In genomic region chr13:55099066-55099725, GRCm38 (mm10) we compare ENCODE assay signal across 8 mouse cellular contexts. TPM values are rescaled to one million over a fixed set of nuclear protein-coding genes. Genes with fewer than 3 reads are reported as not detected.
A peak's percentile ranks its signal among the peaks of the same experiment; 100 is the strongest.
DNase-seq lines count a peak whose midpoint lies in the region; ATAC-seq and TF ChIP-seq lines count a peak whose summit lies in the region.

No protein-coding gene starts in this region.

- H3K4me1 ChIP-seq in bone marrow macrophage, adult 2 months (ENCODE audit: control insufficient read depth, insufficient read depth, low read length) = no peaks in the 10 kb centered on the region
- 0 out of 2 replicates have a peak, but pooled peaks cover 4% of the 10 kb centered on the region for H3K4me1 ChIP-seq in forebrain, postnatal 0 days (ENCODE audit: insufficient read depth)
- no peaks in the 10 kb centered on the region; the same call in 1 of the 2 replicates for H3K4me1 ChIP-seq in intestine, postnatal 0 days (replicated peaks; ENCODE audit: control insufficient read depth, insufficient read depth, low read length)
- H3K4me1 ChIP-seq in lung, adult 2 months (ENCODE audit: control insufficient read depth, insufficient read depth, low read length) = peaks cover 6% of the 10 kb centered on the region
- H3K4me1 ChIP-seq in neural tube, embryonic 15.5 days = peaks cover 9% of the 10 kb centered on the region

- peak overlapping the region; percentile 66 for H3K4me2 ChIP-seq in forebrain, postnatal 0 days (ENCODE audit: low read depth)
- peak overlapping the region; percentile 79 for H3K4me2 ChIP-seq in intestine, postnatal 0 days (replicated peaks; ENCODE audit: low read depth)
- H3K4me2 ChIP-seq in neural tube, embryonic 15.5 days = peak overlapping the region; percentile 70

- no peaks in the 10 kb centered on the region for H3K36me3 ChIP-seq in forebrain, postnatal 0 days (ENCODE audit: insufficient read depth)
- H3K36me3 ChIP-seq in intestine, postnatal 0 days (ENCODE audit: control insufficient read depth, insufficient read depth) = no peaks in the 10 kb centered on the region
- H3K36me3 ChIP-seq in neural tube, embryonic 15.5 days = no peaks in the 10 kb centered on the region

- no peaks in the 10 kb centered on the region for H3K9me3 ChIP-seq in forebrain, postnatal 0 days (ENCODE audit: low read length)
- no peaks in the 10 kb centered on the region for H3K9me3 ChIP-seq in intestine, postnatal 0 days (ENCODE audit: control insufficient read depth)
- no peaks in the 10 kb centered on the region for H3K9me3 ChIP-seq in neural tube, embryonic 15.5 days (replicated peaks)

- peak overlapping the region; percentile 64 for H3K4me3 ChIP-seq in bone marrow macrophage, adult 2 months (ENCODE audit: insufficient read depth, low read length)
- H3K4me3 ChIP-seq in forebrain, postnatal 0 days (ENCODE audit: low read depth, low read length) = peak overlapping the region; percentile 89
- H3K4me3 ChIP-seq in intestine, postnatal 0 days (ENCODE audit: low read depth, low read length) = peak overlapping the region; percentile 81
- peak overlapping the region; percentile 79 for H3K4me3 ChIP-seq in lung, adult 2 months (replicated peaks; ENCODE audit: extremely low read depth, low read depth, low read length)
- H3K4me3 ChIP-seq in neural tube, embryonic 15.5 days (replicated peaks) = peak overlapping the region; percentile 95

- no peaks in the 10 kb centered on the region for H3K27me3 ChIP-seq in forebrain, postnatal 0 days (ENCODE audit: insufficient read depth, low read length)
- no peaks in the 10 kb centered on the region for H3K27me3 ChIP-seq in intestine, postnatal 0 days (replicated peaks; ENCODE audit: control insufficient read depth, insufficient read depth, low read length)
- H3K27me3 ChIP-seq in neural tube, embryonic 15.5 days (replicated peaks) = no peaks in the 10 kb centered on the region

- WGBS in forebrain, postnatal 0 days = 29% methylated on average over 20 of the region's 20 CpGs
- WGBS in intestine, postnatal 0 days = 23% methylated on average over 20 of the region's 20 CpGs
- WGBS in lung, adult 2 months = 18% methylated on average over 20 of the region's 20 CpGs
- 36% methylated on average over 20 of the region's 20 CpGs for WGBS in neural tube, embryonic 15.5 days

- H3K9ac ChIP-seq in forebrain, postnatal 0 days = peak overlapping the region; percentile 89
- peak overlapping the region; percentile 78 for H3K9ac ChIP-seq in intestine, postnatal 0 days (ENCODE audit: low read depth, low read length)
- peak overlapping the region; percentile 91 for H3K9ac ChIP-seq in neural tube, embryonic 15.5 days (replicated peaks)

- TF ChIP-seq CTCF in bone marrow macrophage, adult 2 months (IDR thresholded peaks at IDR 0.05; ENCODE audit: low read depth, low read length) = no peak
- no peak for TF ChIP-seq CTCF in forebrain, postnatal 0 days (IDR thresholded peaks at IDR 0.05; ENCODE audit: low read depth)
- no peak for TF ChIP-seq CTCF in intestine, postnatal 0 days (IDR thresholded peaks at IDR 0.05; ENCODE audit: low read depth)
- no peak for TF ChIP-seq CTCF in lung, adult 2 months (IDR thresholded peaks at IDR 0.05; ENCODE audit: insufficient read depth, low read length)

- DNase-seq in ovary, postnatal 14 days (ENCODE audit: low spot score) = peak; percentile 7
- DNase-seq in ovary, postnatal 10 days (ENCODE audit: low spot score) = no peak
- peak; percentile 43 for DNase-seq in forebrain, postnatal 0 days
- no peak for DNase-seq in lung, adult 2 months
- DNase-seq in adrenal gland, adult 8-10 months = no peak

- no peak for ATAC-seq in forebrain, postnatal 0 days
- ATAC-seq in intestine, postnatal 0 days = no peak
- ATAC-seq in neural tube, embryonic 15.5 days (ENCODE audit: low FRiP score) = peak; percentile 6; the same call in 1 of the 2 replicates

- H3K27ac ChIP-seq in bone marrow macrophage, adult 2 months (ENCODE audit: insufficient read depth, low read depth, low read length) = peak overlapping the region; percentile 68
- peak overlapping the region; percentile 86; the same call in 1 of the 2 replicates for H3K27ac ChIP-seq in forebrain, postnatal 0 days (ENCODE audit: low read depth, low read length)
- H3K27ac ChIP-seq in intestine, postnatal 0 days (ENCODE audit: low read depth, low read length) = peak overlapping the region; percentile 86
- H3K27ac ChIP-seq in neural tube, embryonic 15.5 days (replicated peaks) = peak overlapping the region; percentile 91

- no peak for TF ChIP-seq POLR2A in bone marrow macrophage, adult 2 months (IDR thresholded peaks at IDR 0.05; ENCODE audit: borderline replicate concordance, low read depth, low read length)
- TF ChIP-seq POLR2A in lung, adult 2 months (IDR thresholded peaks at IDR 0.05; ENCODE audit: borderline replicate concordance, extremely low read depth, low read depth, low read length) = no peak

RNA-seq across cellular contexts. Expression of gene Uimc1, which starts 0.9 kb away (rescaled TPM):
- polyA plus RNA-seq in bone marrow macrophage, adult 2 months (2012; ENCODE audit: insufficient read depth, insufficient read length, missing spikeins) = 41.7 and 46.8 TPM in 2 replicates
- total RNA-seq in forebrain, postnatal 0 days (2014; rRNA removed) = 12.6 and 13.2 TPM in 2 replicates
- polyA plus RNA-seq in forebrain, postnatal 0 days (2015; fragmentation: Nextera tagmentation; extraction: Ambion mirVana) = 12.2 and 13.3 TPM in 2 replicates
- polyA plus RNA-seq in intestine, postnatal 0 days (2015; fragmentation: Nextera tagmentation; extraction: Ambion mirVana) = 14.1 and 15.9 TPM in 2 replicates
- polyA plus RNA-seq in lung, adult 2 months (2012; rRNA removed) = 4.7 and 7.2 TPM in 2 replicates
- polyA plus RNA-seq in neural tube, embryonic 15.5 days (2015; fragmentation: Nextera tagmentation; extraction: Ambion mirVana) = 17.3 and 19.4 TPM in 2 replicates
- total RNA-seq in adrenal gland, adult 8-10 months (2022) = 10 to 100 TPM; 25.2 to 45.6 (median 30.6) TPM

RNA-seq across cellular contexts. Expression of gene Zfp346, which starts 5.9 kb away (rescaled TPM):
- 11.5 and 14.6 TPM in 2 replicates for polyA plus RNA-seq in bone marrow macrophage, adult 2 months (2012; ENCODE audit: insufficient read depth, insufficient read length, missing spikeins)
- 24.8 and 32.8 TPM in 2 replicates for total RNA-seq in forebrain, postnatal 0 days (2014; rRNA removed)
- polyA plus RNA-seq in forebrain, postnatal 0 days (2015; fragmentation: Nextera tagmentation; extraction: Ambion mirVana) = 14.4 and 20.5 TPM in 2 replicates
- 5.5 and 6.2 TPM in 2 replicates for polyA plus RNA-seq in intestine, postnatal 0 days (2015; fragmentation: Nextera tagmentation; extraction: Ambion mirVana)
- polyA plus RNA-seq in lung, adult 2 months (2012; rRNA removed) = 18.4 and 20.9 TPM in 2 replicates
- polyA plus RNA-seq in neural tube, embryonic 15.5 days (2015; fragmentation: Nextera tagmentation; extraction: Ambion mirVana) = 27.8 and 29.9 TPM in 2 replicates
- 10 to 100 TPM; 50.4 to 83.6 (median 73.9) TPM for total RNA-seq in adrenal gland, adult 8-10 months (2022)

RNA-seq across cellular contexts. Expression of gene Gm17617, which starts 34.2 kb away (rescaled TPM):
- not detected in 2 replicates for polyA plus RNA-seq in bone marrow macrophage, adult 2 months (2012; ENCODE audit: insufficient read depth, insufficient read length, missing spikeins)
- total RNA-seq in forebrain, postnatal 0 days (2014; rRNA removed) = not detected in 2 replicates
- polyA plus RNA-seq in forebrain, postnatal 0 days (2015; fragmentation: Nextera tagmentation; extraction: Ambion mirVana) = not detected in 2 replicates
- not detected in 2 replicates for polyA plus RNA-seq in intestine, postnatal 0 days (2015; fragmentation: Nextera tagmentation; extraction: Ambion mirVana)
- not detected in 2 replicates for polyA plus RNA-seq in lung, adult 2 months (2012; rRNA removed)
- not detected in 2 replicates for polyA plus RNA-seq in neural tube, embryonic 15.5 days (2015; fragmentation: Nextera tagmentation; extraction: Ambion mirVana)
- not detected for total RNA-seq in adrenal gland, adult 8-10 months (2022)

RNA-seq across cellular contexts. Expression of gene Fgfr4, which starts 53.2 kb away (rescaled TPM):
- not detected in 2 replicates for polyA plus RNA-seq in bone marrow macrophage, adult 2 months (2012; ENCODE audit: insufficient read depth, insufficient read length, missing spikeins)
- 0.08 and 0.19 TPM in 2 replicates for total RNA-seq in forebrain, postnatal 0 days (2014; rRNA removed)
- 0.33 and 0.40 TPM in 2 replicates for polyA plus RNA-seq in forebrain, postnatal 0 days (2015; fragmentation: Nextera tagmentation; extraction: Ambion mirVana)
- polyA plus RNA-seq in intestine, postnatal 0 days (2015; fragmentation: Nextera tagmentation; extraction: Ambion mirVana) = 3.8 and 4.0 TPM in 2 replicates
- 63.3 TPM in 2 replicates for polyA plus RNA-seq in lung, adult 2 months (2012; rRNA removed)
- 1.7 and 2.2 TPM in 2 replicates for polyA plus RNA-seq in neural tube, embryonic 15.5 days (2015; fragmentation: Nextera tagmentation; extraction: Ambion mirVana)
- total RNA-seq in adrenal gland, adult 8-10 months (2022) = 10 to 100 TPM; 19.0 to 63.2 (median 35.3) TPM

Comparison
In these comparisons a context has a peak if more than half of its experiments do, and no peak if none do; other contexts are left out.
1. DNase-seq: peak in ovary, postnatal 14 days (single experiment) and forebrain, postnatal 0 days (single experiment); none in ovary, postnatal 10 days (single experiment), lung, adult 2 months (single experiment) and adrenal gland, adult 8-10 months (single experiment).
2. Peak in every context shown above with its lines, with median percentiles within 50 percentile points of each other: H3K27ac ChIP-seq, H3K4me3 ChIP-seq, H3K4me2 ChIP-seq and H3K9ac ChIP-seq.